Mouse (Mus musculus) liver, embryonic 11.5 days (tissue): ENCODE measurements around the gene Insm2. TPM values are rescaled to one million over a fixed set of nuclear protein-coding genes. Genes with fewer than 3 reads are reported as not detected.
A peak's percentile ranks its signal among the peaks of the same experiment; 100 is the strongest.
"Not testable (repeated sequence)": the region's sequence is repeated elsewhere in the genome, so short reads cannot be mapped to it uniquely, and the experiment has no call there.

ENCODE experiments used
- ATAC-seq: fragments of 200-750 bp; cut with Nextera tagmentation; replicated peaks from 2 replicates; pipeline ENCODE4 v1.8.0; 2017; ENCODE audit warnings: moderate number of reproducible peaks, mild to moderate bottlenecking, moderate TSS enrichment, moderate library complexity; ENCODE audit not compliant: low FRiP score
- DNase-seq: peaks from one replicate; pipeline ENCODE4 v3.0.0-alpha.2; 2017; ENCODE audit warnings: low spot score
- H3K27ac ChIP-seq: fragments of 300-500 bp; sonication (generic); 2 replicates; pipeline ENCODE4 v1.5.1; 2014; ENCODE audit warnings: mild to moderate bottlenecking, low read depth, low read length, control low read depth
- H3K27me3 ChIP-seq: fragments of 300-500 bp; sonication (generic); replicated peaks from 2 replicates; pipeline ENCODE4 v1.6.1; 2014; ENCODE audit warnings: low read length, mixed read lengths; ENCODE audit not compliant: control insufficient read depth, insufficient read depth
- H3K36me3 ChIP-seq: fragments of 300-500 bp; sonication (generic); 2 replicates; pipeline ENCODE4 v1.6.1; 2014; ENCODE audit warnings: mild to moderate bottlenecking, low read length, moderate library complexity, mixed read lengths; ENCODE audit not compliant: control insufficient read depth, insufficient read depth
- H3K4me1 ChIP-seq: fragments of 300-500 bp; sonication (generic); replicated peaks from 2 replicates; pipeline ENCODE4 v1.6.1; 2014; ENCODE audit warnings: low read length, mixed read lengths; ENCODE audit not compliant: control insufficient read depth, insufficient read depth
- H3K4me2 ChIP-seq: fragments of 300-500 bp; sonication (generic); 2 replicates; pipeline ENCODE4 v1.6.1; 2014; ENCODE audit warnings: mild to moderate bottlenecking, control low read depth, moderate library complexity
- H3K4me3 ChIP-seq: fragments of 300-500 bp; sonication (generic); 2 replicates; pipeline ENCODE4 v1.5.1; 2014; ENCODE audit warnings: low read depth, low read length, control low read depth
- H3K9ac ChIP-seq: fragments of 300-500 bp; sonication (generic); 2 replicates; pipeline ENCODE4 v1.6.1; 2014; ENCODE audit warnings: low read depth, low read length, control low read depth
- H3K9me3 ChIP-seq: fragments of 300-500 bp; sonication (generic); 2 replicates; pipeline ENCODE4 v1.6.1; 2016; ENCODE audit warnings: low read length, inconsistent platforms, mixed read lengths; ENCODE audit not compliant: control insufficient read depth
- WGBS: fragments of 180-500 bp; shearing (Covaris S2); extraction: QIAGEN DNeasy Blood & Tissue Kit; methylation state at CpG from one replicate; pipeline ENCODE4 v1.1.7; 2014; 5-methylcytosine and 5-hydroxymethylcytosine counted together
- polyA plus RNA-seq: library from polyadenylated mRNA; unstranded; fragments of >200 nt; fragmentation: Nextera tagmentation; extraction: Ambion mirVana; gene quantifications from 2 replicates; pipeline ENCODE4 v1.2.1, GENCODE M21; 2014

Insm2 gene
- polyA plus RNA-seq = 0.05 TPM in 1 of 2 replicates, not detected in the other

GRCm38 (mm10) chr12:55598887-55599561, at the start of gene Insm2:
Gene Insm2, plus strand, starts transcription at chr12:55599427.
- DNase-seq = no peak
- Histone ChIP-seq H3K9ac (no peak within 1 kb of the TSS), H3K27ac (no peak within 1 kb of the TSS), H3K4me1 (peaks cover 12% of the 10 kb centered on the region), H3K4me2 (peak within 1 kb of the TSS; percentile 89), H3K27me3 (peaks cover 47% of the 10 kb centered on the region), H3K36me3 (no peaks in the 10 kb centered on the region), H3K4me3 (peak within 1 kb of the TSS; percentile 52), H3K9me3 (no peaks in the 10 kb centered on the region)
- 1% methylated on average over 75 of the region's 77 CpGs for WGBS
- peak; percentile 67 for ATAC-seq

- H3K4me3 ChIP-seq, H3K9me3 ChIP-seq, H3K36me3 ChIP-seq, H3K9ac ChIP-seq, H3K27me3 ChIP-seq, DNase-seq, H3K4me1 ChIP-seq, H3K27ac ChIP-seq, H3K4me2 ChIP-seq, ATAC-seq: not testable (repeated sequence)
- WGBS = 78% methylated on average over 6 of the region's 6 CpGs
These were observed 44.3 kb upstream of the Insm2 start for GRCm38 (mm10) chr12:55554901-55555300.

- H3K27me3 ChIP-seq = no peaks in the 10 kb centered on the region
- H3K4me3 ChIP-seq = no peak overlapping the region
- H3K4me1 ChIP-seq = no peaks in the 10 kb centered on the region
- H3K36me3 ChIP-seq = no peaks in the 10 kb centered on the region
- H3K4me2 ChIP-seq = no peak overlapping the region
- ATAC-seq (no peak), DNase-seq (no peak)
- 78% methylated on average over 6 of the region's 6 CpGs for WGBS
- H3K27ac ChIP-seq = no peak overlapping the region
- no peak overlapping the region for H3K9ac ChIP-seq
- H3K9me3 ChIP-seq = no peaks in the 10 kb centered on the region
These were observed 41.4 kb upstream of the Insm2 start for GRCm38 (mm10) chr12:55557866-55558265.

- no peak for ATAC-seq
- WGBS = 83% methylated on average over 12 of the region's 12 CpGs
- no peaks in the 10 kb centered on the region for H3K36me3 ChIP-seq
- no peaks in the 10 kb centered on the region for H3K27me3 ChIP-seq
- H3K9ac ChIP-seq = no peak overlapping the region
- no peaks in the 10 kb centered on the region for H3K4me1 ChIP-seq
- H3K9me3 ChIP-seq = no peaks in the 10 kb centered on the region
- H3K27ac ChIP-seq = no peak overlapping the region
- no peak for DNase-seq
- no peak overlapping the region; the same call in 1 of the 2 replicates for H3K4me2 ChIP-seq
- no peak overlapping the region for H3K4me3 ChIP-seq
These were observed 39.9 kb upstream of the Insm2 start for GRCm38 (mm10) chr12:55559184-55559855.

GRCm38 (mm10) chr12:55560025-55560690, 39.1 kb upstream of the Insm2 start:
- 11% methylated on average over 19 of the region's 19 CpGs for WGBS
- DNase-seq = no peak
- no peaks in the 10 kb centered on the region for H3K9me3 ChIP-seq
- peak overlapping the region; percentile 57 for H3K4me2 ChIP-seq
- no peak overlapping the region for H3K27ac ChIP-seq
- H3K4me1 ChIP-seq = no peaks in the 10 kb centered on the region
- no peak; the same call in 1 of the 2 replicates for ATAC-seq
- H3K27me3 ChIP-seq = no peaks in the 10 kb centered on the region
- no peaks in the 10 kb centered on the region for H3K36me3 ChIP-seq
- H3K9ac ChIP-seq = 0 out of 2 replicates have a peak overlapping the region, but pooled peaks have one; percentile 4
- peak overlapping the region; percentile 43 for H3K4me3 ChIP-seq

GRCm38 (mm10) chr12:55563742-55564141, 35.5 kb upstream of the Insm2 start:
- 81% methylated on average over 3 of the region's 3 CpGs for WGBS
- H3K36me3 ChIP-seq = no peaks in the 10 kb centered on the region
- H3K27ac ChIP-seq = no peak overlapping the region
- ATAC-seq = no peak
- no peaks in the 10 kb centered on the region for H3K9me3 ChIP-seq
- H3K9ac ChIP-seq = no peak overlapping the region
- H3K4me2 ChIP-seq = no peak overlapping the region
- H3K27me3 ChIP-seq = no peaks in the 10 kb centered on the region
- H3K4me3 ChIP-seq = no peak overlapping the region
- no peaks in the 10 kb centered on the region for H3K4me1 ChIP-seq
- DNase-seq = no peak

GRCm38 (mm10) chr12:55564187-55564963, 34.9 kb upstream of the Insm2 start:
- ATAC-seq = no peak
- Histone ChIP-seq H3K36me3 (no peaks in the 10 kb centered on the region), H3K4me1 (no peaks in the 10 kb centered on the region), H3K27me3 (no peaks in the 10 kb centered on the region), H3K4me2 (no peak overlapping the region), H3K4me3 (no peak overlapping the region), H3K27ac (no peak overlapping the region), H3K9me3 (no peaks in the 10 kb centered on the region), H3K9ac (no peak overlapping the region)
- DNase-seq = no peak
- WGBS = 79% methylated on average over 9 of the region's 9 CpGs

GRCm38 (mm10) chr12:55565206-55565605, 34.0 kb upstream of the Insm2 start, which contains the start of gene Aldoart2:
Gene Aldoart2, plus strand, starts transcription at chr12:55565239.
- DNase-seq (no peak), ATAC-seq (no peak)
- no peaks in the 10 kb centered on the region for H3K27me3 ChIP-seq
- H3K4me2 ChIP-seq = no peak within 1 kb of the TSS
- no peaks in the 10 kb centered on the region for H3K4me1 ChIP-seq
- H3K9me3 ChIP-seq = no peaks in the 10 kb centered on the region
- no peaks in the 10 kb centered on the region for H3K36me3 ChIP-seq
- no peak within 1 kb of the TSS for H3K4me3 ChIP-seq
- no peak within 1 kb of the TSS for H3K9ac ChIP-seq
- 89% methylated on average over 19 of the region's 19 CpGs for WGBS
- H3K27ac ChIP-seq = no peak within 1 kb of the TSS
